Mouse (Mus musculus) E14TG2a.4 (cell line): ENCODE results near the gene E130309D02Rik.

Source experiments
- CTCF ChIP-seq: conservative IDR thresholded peaks from 2 replicates; pipeline ENCODE4 v1.5.1; 2014; ENCODE audit warnings: low read length
- NANOG ChIP-seq: IDR thresholded peaks from 2 replicates; pipeline ENCODE4 v1.6.1; 2014; ENCODE audit warnings: borderline replicate concordance, low read length, mixed read lengths
- POU5F1 ChIP-seq: IDR thresholded peaks from 2 replicates; pipeline ENCODE4 v1.6.1; 2014; ENCODE audit warnings: low read length, borderline replicate concordance

- TF ChIP-seq CTCF: peak; percentile 11; the same call in 1 of the 2 replicates
- TF ChIP-seq POU5F1: no peak
- no peak for TF ChIP-seq NANOG
Measured at GRCm38 (mm10) chr5:143315514-143315888, 341 bp upstream of the E130309D02Rik start.
